Mouse (Mus musculus): ENCODE results near the gene Glcci1. TPM values are rescaled to one million over a fixed set of nuclear protein-coding genes. Genes with fewer than 3 reads are reported as not detected.

Gene Glcci1
- polyA plus RNA-seq, 1 experiment from 2014 or later, result 4.4 TPM

GRCm38 (mm10) chr6:8489266-8489665, 20.1 kb upstream of the Glcci1 start:
- Histone ChIP-seq H3K27me3 (ENCODE audit: control insufficient read depth, insufficient read depth, low read length) (no peaks in the 10 kb centered on the region), H3K27ac (ENCODE audit: low read length) (no peak overlapping the region), H3K4me2 (ENCODE audit: low read depth, low read length) (no peak overlapping the region), H3K4me1 (ENCODE audit: control insufficient read depth, insufficient read depth, low read length) (peaks cover 3% of the 10 kb centered on the region), H3K9me3 (replicated peaks; ENCODE audit: control insufficient read depth, low read length) (no peaks in the 10 kb centered on the region), H3K9ac (ENCODE audit: low read length) (no peak overlapping the region), H3K36me3 (ENCODE audit: control insufficient read depth, insufficient read depth, low read length) (no peaks in the 10 kb centered on the region), H3K4me3 (replicated peaks; ENCODE audit: low read length) (no peak overlapping the region)
- WGBS, result 88% methylated on average over 7 of the region's 7 CpGs
- ATAC-seq (ENCODE audit: insufficient read depth, low FRiP score), result no peak

- 88% methylated on average over 1 of the region's 1 CpGs for WGBS
- peaks cover 3% of the 10 kb centered on the region for H3K4me1 ChIP-seq (ENCODE audit: control insufficient read depth, insufficient read depth, low read length)
- H3K4me3 ChIP-seq (replicated peaks; ENCODE audit: low read length), result no peak overlapping the region
- ATAC-seq (ENCODE audit: insufficient read depth, low FRiP score), result no peak
- no peaks in the 10 kb centered on the region for H3K36me3 ChIP-seq (ENCODE audit: control insufficient read depth, insufficient read depth, low read length)
- H3K27ac ChIP-seq (ENCODE audit: low read length), result no peak overlapping the region
- no peaks in the 10 kb centered on the region for H3K9me3 ChIP-seq (replicated peaks; ENCODE audit: control insufficient read depth, low read length)
- H3K27me3 ChIP-seq (ENCODE audit: control insufficient read depth, insufficient read depth, low read length), result no peaks in the 10 kb centered on the region
- H3K9ac ChIP-seq (ENCODE audit: low read length), result no peak overlapping the region
- H3K4me2 ChIP-seq (ENCODE audit: low read depth, low read length), result no peak overlapping the region
Observed at GRCm38 (mm10) chr6:8489938-8490585, 19.3 kb upstream of the Glcci1 start.

- Histone ChIP-seq H3K27me3 (ENCODE audit: control insufficient read depth, insufficient read depth, low read length) (no peaks in the 10 kb centered on the region), H3K27ac (ENCODE audit: low read length) (no peak overlapping the region), H3K36me3 (ENCODE audit: control insufficient read depth, insufficient read depth, low read length) (no peaks in the 10 kb centered on the region), H3K4me2 (ENCODE audit: low read depth, low read length) (no peak overlapping the region), H3K4me3 (replicated peaks; ENCODE audit: low read length) (no peak overlapping the region), H3K4me1 (ENCODE audit: control insufficient read depth, insufficient read depth, low read length) (no peaks in the 10 kb centered on the region; the same call in 1 of the 2 replicates), H3K9ac (ENCODE audit: low read length) (no peak overlapping the region), H3K9me3 (replicated peaks; ENCODE audit: control insufficient read depth, low read length) (no peaks in the 10 kb centered on the region)
- WGBS, result 87% methylated on average over 3 of the region's 3 CpGs
- ATAC-seq (ENCODE audit: insufficient read depth, low FRiP score), result no peak
Observed at GRCm38 (mm10) chr6:8492248-8492647, 17.2 kb upstream of the Glcci1 start.

- Histone ChIP-seq H3K4me2 (ENCODE audit: low read depth, low read length) (no peak overlapping the region), H3K9ac (ENCODE audit: low read length) (no peak overlapping the region), H3K4me1 (ENCODE audit: control insufficient read depth, insufficient read depth, low read length) (no peaks in the 10 kb centered on the region), H3K9me3 (replicated peaks; ENCODE audit: control insufficient read depth, low read length) (0 out of 2 replicates have a peak, but pooled peaks cover 2% of the 10 kb centered on the region), H3K36me3 (ENCODE audit: control insufficient read depth, insufficient read depth, low read length) (no peaks in the 10 kb centered on the region), H3K27ac (ENCODE audit: low read length) (no peak overlapping the region), H3K4me3 (replicated peaks; ENCODE audit: low read length) (no peak overlapping the region), H3K27me3 (ENCODE audit: control insufficient read depth, insufficient read depth, low read length) (no peaks in the 10 kb centered on the region)
- WGBS, result 69% methylated on average over 5 of the region's 5 CpGs
- no peak for ATAC-seq (ENCODE audit: insufficient read depth, low FRiP score)
Observed at GRCm38 (mm10) chr6:8495109-8495826, 14.1 kb upstream of the Glcci1 start.

GRCm38 (mm10) chr6:8495827-8496222, 13.6 kb upstream of the Glcci1 start:
- Histone ChIP-seq H3K27me3 (ENCODE audit: control insufficient read depth, insufficient read depth, low read length) (no peaks in the 10 kb centered on the region), H3K4me3 (replicated peaks; ENCODE audit: low read length) (no peak overlapping the region), H3K9me3 (replicated peaks; ENCODE audit: control insufficient read depth, low read length) (0 out of 2 replicates have a peak, but pooled peaks cover 2% of the 10 kb centered on the region), H3K36me3 (ENCODE audit: control insufficient read depth, insufficient read depth, low read length) (no peaks in the 10 kb centered on the region), H3K4me1 (ENCODE audit: control insufficient read depth, insufficient read depth, low read length) (no peaks in the 10 kb centered on the region), H3K4me2 (ENCODE audit: low read depth, low read length) (no peak overlapping the region), H3K9ac (ENCODE audit: low read length) (no peak overlapping the region), H3K27ac (ENCODE audit: low read length) (no peak overlapping the region)
- 66% methylated on average over 4 of the region's 4 CpGs for WGBS
- ATAC-seq (ENCODE audit: insufficient read depth, low FRiP score), result no peak; the same call in 1 of the 2 replicates

- H3K36me3 ChIP-seq (ENCODE audit: control insufficient read depth, insufficient read depth, low read length), result no peaks in the 10 kb centered on the region
- ATAC-seq (ENCODE audit: insufficient read depth, low FRiP score), result no peak
- WGBS, result 68% methylated on average over 6 of the region's 6 CpGs
- H3K9ac ChIP-seq (ENCODE audit: low read length), result no peak overlapping the region
- H3K4me3 ChIP-seq (replicated peaks; ENCODE audit: low read length), result no peak overlapping the region
- H3K27me3 ChIP-seq (ENCODE audit: control insufficient read depth, insufficient read depth, low read length), result no peaks in the 10 kb centered on the region
- 0 out of 2 replicates have a peak, but pooled peaks cover 2% of the 10 kb centered on the region for H3K9me3 ChIP-seq (replicated peaks; ENCODE audit: control insufficient read depth, low read length)
- no peak overlapping the region for H3K27ac ChIP-seq (ENCODE audit: low read length)
- no peak overlapping the region for H3K4me2 ChIP-seq (ENCODE audit: low read depth, low read length)
- no peaks in the 10 kb centered on the region for H3K4me1 ChIP-seq (ENCODE audit: control insufficient read depth, insufficient read depth, low read length)
Observed at GRCm38 (mm10) chr6:8497234-8497867, 12.0 kb upstream of the Glcci1 start.

- H3K9me3 ChIP-seq (replicated peaks; ENCODE audit: control insufficient read depth, low read length), result 0 out of 2 replicates have a peak, but pooled peaks cover 2% of the 10 kb centered on the region
- WGBS, result 62% methylated on average over 6 of the region's 6 CpGs
- no peaks in the 10 kb centered on the region for H3K27me3 ChIP-seq (ENCODE audit: control insufficient read depth, insufficient read depth, low read length)
- H3K4me2 ChIP-seq (ENCODE audit: low read depth, low read length), result no peak overlapping the region
- H3K27ac ChIP-seq (ENCODE audit: low read length), result no peak overlapping the region
- H3K36me3 ChIP-seq (ENCODE audit: control insufficient read depth, insufficient read depth, low read length), result no peaks in the 10 kb centered on the region
- no peak for ATAC-seq (ENCODE audit: insufficient read depth, low FRiP score)
- H3K4me3 ChIP-seq (replicated peaks; ENCODE audit: low read length), result no peak overlapping the region
- no peaks in the 10 kb centered on the region for H3K4me1 ChIP-seq (ENCODE audit: control insufficient read depth, insufficient read depth, low read length)
- no peak overlapping the region for H3K9ac ChIP-seq (ENCODE audit: low read length)
Observed at GRCm38 (mm10) chr6:8497868-8498257, 11.5 kb upstream of the Glcci1 start.

- Histone ChIP-seq H3K9me3 (replicated peaks; ENCODE audit: control insufficient read depth, low read length) (0 out of 2 replicates have a peak, but pooled peaks cover 2% of the 10 kb centered on the region), H3K27ac (ENCODE audit: low read length) (no peak overlapping the region), H3K36me3 (ENCODE audit: control insufficient read depth, insufficient read depth, low read length) (no peaks in the 10 kb centered on the region), H3K27me3 (ENCODE audit: control insufficient read depth, insufficient read depth, low read length) (no peaks in the 10 kb centered on the region), H3K4me3 (replicated peaks; ENCODE audit: low read length) (no peak overlapping the region), H3K9ac (ENCODE audit: low read length) (no peak overlapping the region), H3K4me2 (ENCODE audit: low read depth, low read length) (no peak overlapping the region), H3K4me1 (ENCODE audit: control insufficient read depth, insufficient read depth, low read length) (no peaks in the 10 kb centered on the region)
- WGBS, result 87% methylated on average over 3 of the region's 3 CpGs
- no peak for ATAC-seq (ENCODE audit: insufficient read depth, low FRiP score)
Observed at GRCm38 (mm10) chr6:8498961-8499360, 10.4 kb upstream of the Glcci1 start.

- Histone ChIP-seq H3K9ac (ENCODE audit: low read length) (no peak overlapping the region), H3K9me3 (replicated peaks; ENCODE audit: control insufficient read depth, low read length) (0 out of 2 replicates have a peak, but pooled peaks cover 2% of the 10 kb centered on the region), H3K4me1 (ENCODE audit: control insufficient read depth, insufficient read depth, low read length) (no peaks in the 10 kb centered on the region), H3K27ac (ENCODE audit: low read length) (no peak overlapping the region), H3K36me3 (ENCODE audit: control insufficient read depth, insufficient read depth, low read length) (no peaks in the 10 kb centered on the region), H3K4me2 (ENCODE audit: low read depth, low read length) (no peak overlapping the region), H3K4me3 (replicated peaks; ENCODE audit: low read length) (no peak overlapping the region), H3K27me3 (ENCODE audit: control insufficient read depth, insufficient read depth, low read length) (no peaks in the 10 kb centered on the region)
- 33% methylated on average over 3 of the region's 3 CpGs for WGBS
- no peak for ATAC-seq (ENCODE audit: insufficient read depth, low FRiP score)
Observed at GRCm38 (mm10) chr6:8503953-8504352, 5.4 kb upstream of the Glcci1 start.

All from stomach, embryonic 16.5 days (tissue).